Mouse (Mus musculus) embryonic facial prominence, embryonic 10.5 days (tissue): ENCODE data around the gene Nt5c2. TPM values are rescaled to one million over a fixed set of nuclear protein-coding genes. Genes with fewer than 3 reads are reported as not detected.

Source experiments
- DNase-seq: peaks from one replicate; pipeline ENCODE4 v3.0.0-alpha.2; 2017; ENCODE audit warnings: low spot score
- H3K27ac ChIP-seq: fragments of 300-500 bp; sonication (generic); replicated peaks from 2 replicates; pipeline ENCODE4 v1.5.1; 2016; ENCODE audit warnings: mild to moderate bottlenecking
- H3K27me3 ChIP-seq: fragments of 300-500 bp; sonication (generic); replicated peaks from 2 replicates; pipeline ENCODE4 v1.6.1; 2016; ENCODE audit warnings: low read depth, mild to moderate bottlenecking; ENCODE audit not compliant: poor library complexity, severe bottlenecking
- H3K36me3 ChIP-seq: fragments of 300-500 bp; sonication (generic); replicated peaks from 2 replicates; pipeline ENCODE4 v1.6.1; 2016; ENCODE audit warnings: mild to moderate bottlenecking, moderate library complexity
- H3K4me1 ChIP-seq: fragments of 300-500 bp; sonication (generic); 2 replicates; pipeline ENCODE4 v1.6.1; 2016
- H3K4me3 ChIP-seq: fragments of 300-500 bp; sonication (generic); 2 replicates; pipeline ENCODE4 v1.5.1; 2016; ENCODE audit warnings: mild to moderate bottlenecking, moderate library complexity
- H3K9me3 ChIP-seq: fragments of 300-500 bp; sonication (generic); 2 replicates; pipeline ENCODE4 v1.6.1; 2016; ENCODE audit warnings: mild to moderate bottlenecking
- WGBS: fragments of 180-500 bp; shearing (Covaris S2); methylation state at CpG from one replicate; pipeline ENCODE4 v1.1.7; 2016; 5-methylcytosine and 5-hydroxymethylcytosine counted together
- polyA plus RNA-seq: library from polyadenylated mRNA; unstranded; fragments of >200 nt; fragmentation: Nextera tagmentation; extraction: Ambion mirVana; gene quantifications from 2 replicates; pipeline ENCODE4 v1.2.1, GENCODE M21; 2016

Nt5c2 gene
- polyA plus RNA-seq, 1 experiment from 2014 or later: 73.7 TPM

- Histone ChIP-seq H3K36me3 (peaks cover 96% of the 10 kb centered on the region), H3K27me3 (no peaks in the 10 kb centered on the region), H3K4me3 (no peak overlapping the region), H3K4me1 (no peaks in the 10 kb centered on the region), H3K9me3 (no peaks in the 10 kb centered on the region), H3K27ac (no peak overlapping the region)
- no peak for DNase-seq
- WGBS: 92% methylated on average over 3 of the region's 3 CpGs
These were observed 21.6 kb upstream of the Nt5c2 start for GRCm38 (mm10) chr19:47036596-47036995.

GRCm38 (mm10) chr19:47034916-47035315 is 20.0 kb upstream of the Nt5c2 start:
- 92% methylated on average over 4 of the region's 4 CpGs for WGBS
- H3K36me3 ChIP-seq: peaks cover 79% of the 10 kb centered on the region
- H3K4me1 ChIP-seq: no peaks in the 10 kb centered on the region
- H3K9me3 ChIP-seq: no peaks in the 10 kb centered on the region
- no peak overlapping the region for H3K27ac ChIP-seq
- no peaks in the 10 kb centered on the region for H3K27me3 ChIP-seq
- H3K4me3 ChIP-seq: no peak overlapping the region
- no peak for DNase-seq

- H3K36me3 ChIP-seq: peaks cover 48% of the 10 kb centered on the region
- WGBS: 88% methylated on average over 6 of the region's 6 CpGs
- no peaks in the 10 kb centered on the region for H3K9me3 ChIP-seq
- H3K4me3 ChIP-seq: no peak overlapping the region
- no peak for DNase-seq
- H3K27ac ChIP-seq: no peak overlapping the region
- H3K27me3 ChIP-seq: no peaks in the 10 kb centered on the region
- H3K4me1 ChIP-seq: no peaks in the 10 kb centered on the region
These were observed 16.8 kb upstream of the Nt5c2 start for GRCm38 (mm10) chr19:47031770-47032169.

GRCm38 (mm10) chr19:47029796-47030195 is 14.8 kb upstream of the Nt5c2 start:
- Histone ChIP-seq H3K36me3 (peaks cover 28% of the 10 kb centered on the region), H3K4me1 (0 out of 2 replicates have a peak, but pooled peaks cover 2% of the 10 kb centered on the region), H3K4me3 (no peak overlapping the region), H3K27me3 (no peaks in the 10 kb centered on the region), H3K27ac (no peak overlapping the region), H3K9me3 (no peaks in the 10 kb centered on the region)
- DNase-seq: no peak
- 74% methylated on average over 9 of the region's 9 CpGs for WGBS

GRCm38 (mm10) chr19:47026513-47026912 is 11.6 kb upstream of the Nt5c2 start:
- DNase-seq: no peak
- Histone ChIP-seq H3K27me3 (no peaks in the 10 kb centered on the region), H3K36me3 (no peaks in the 10 kb centered on the region; the same call in 1 of the 2 replicates), H3K4me3 (no peak overlapping the region), H3K27ac (no peak overlapping the region), H3K4me1 (peaks cover 10% of the 10 kb centered on the region), H3K9me3 (no peaks in the 10 kb centered on the region)
- 87% methylated on average over 4 of the region's 4 CpGs for WGBS

GRCm38 (mm10) chr19:47024954-47025353 is 10.0 kb upstream of the Nt5c2 start:
- DNase-seq: no peak
- no peak overlapping the region for H3K27ac ChIP-seq
- WGBS: 88% methylated on average over 10 of the region's 10 CpGs
- H3K4me3 ChIP-seq: no peak overlapping the region
- peaks cover 10% of the 10 kb centered on the region for H3K4me1 ChIP-seq
- no peaks in the 10 kb centered on the region; the same call in 1 of the 2 replicates for H3K36me3 ChIP-seq
- no peaks in the 10 kb centered on the region for H3K9me3 ChIP-seq
- no peaks in the 10 kb centered on the region for H3K27me3 ChIP-seq

GRCm38 (mm10) chr19:47023546-47023945 is 8.6 kb upstream of the Nt5c2 start:
- Histone ChIP-seq H3K4me3 (no peak overlapping the region), H3K27me3 (peaks cover 10% of the 10 kb centered on the region), H3K4me1 (peaks cover 18% of the 10 kb centered on the region), H3K36me3 (no peaks in the 10 kb centered on the region; the same call in 1 of the 2 replicates), H3K9me3 (no peaks in the 10 kb centered on the region), H3K27ac (no peak overlapping the region)
- no peak for DNase-seq
- 91% methylated on average over 13 of the region's 13 CpGs for WGBS

GRCm38 (mm10) chr19:47022709-47023108 is 7.8 kb upstream of the Nt5c2 start:
- Histone ChIP-seq H3K9me3 (no peaks in the 10 kb centered on the region), H3K36me3 (no peaks in the 10 kb centered on the region; the same call in 1 of the 2 replicates), H3K27me3 (peaks cover 19% of the 10 kb centered on the region), H3K4me3 (no peak overlapping the region), H3K4me1 (peaks cover 18% of the 10 kb centered on the region), H3K27ac (no peak overlapping the region)
- DNase-seq: no peak
- 90% methylated on average over 4 of the region's 4 CpGs for WGBS

- H3K4me3 ChIP-seq: no peak overlapping the region; the same call in 1 of the 2 replicates
- peaks cover 51% of the 10 kb centered on the region for H3K27me3 ChIP-seq
- no peaks in the 10 kb centered on the region; the same call in 1 of the 2 replicates for H3K36me3 ChIP-seq
- peak; percentile 59 for DNase-seq
- H3K4me1 ChIP-seq: peaks cover 29% of the 10 kb centered on the region
- H3K27ac ChIP-seq: no peak overlapping the region
- no peaks in the 10 kb centered on the region for H3K9me3 ChIP-seq
- 25% methylated on average over 6 of the region's 6 CpGs for WGBS
These were observed 4.4 kb upstream of the Nt5c2 start for GRCm38 (mm10) chr19:47019326-47019725.

GRCm38 (mm10) chr19:47018330-47018729 is 3.4 kb upstream of the Nt5c2 start:
- no peak overlapping the region for H3K27ac ChIP-seq
- 31% methylated on average over 2 of the region's 2 CpGs for whole genome bisulfite sequencing
- no peaks in the 10 kb centered on the region for H3K9me3 ChIP-seq
- peaks cover 28% of the 10 kb centered on the region for H3K4me1 ChIP-seq
- DNase-seq: no peak
- peaks cover 61% of the 10 kb centered on the region for H3K27me3 ChIP-seq
- peak overlapping the region; percentile 29; the same call in 1 of the 2 replicates for H3K4me3 ChIP-seq
- no peaks in the 10 kb centered on the region for H3K36me3 ChIP-seq

- 5% methylated on average over 3 of the region's 3 CpGs for WGBS
- Histone ChIP-seq H3K4me1 (peaks cover 28% of the 10 kb centered on the region), H3K27ac (no peak overlapping the region), H3K9me3 (no peaks in the 10 kb centered on the region), H3K27me3 (peaks cover 66% of the 10 kb centered on the region), H3K4me3 (peak overlapping the region; percentile 29; the same call in 1 of the 2 replicates), H3K36me3 (no peaks in the 10 kb centered on the region)
- DNase-seq: no peak
These were observed 2.9 kb upstream of the Nt5c2 start for GRCm38 (mm10) chr19:47017831-47018230.

GRCm38 (mm10) chr19:47016487-47016886 is 1.5 kb upstream of the Nt5c2 start:
- peaks cover 79% of the 10 kb centered on the region for H3K27me3 ChIP-seq
- no peaks in the 10 kb centered on the region for H3K36me3 ChIP-seq
- H3K4me1 ChIP-seq: peaks cover 28% of the 10 kb centered on the region
- DNase-seq: peak; percentile 91
- no peak overlapping the region for H3K27ac ChIP-seq
- H3K4me3 ChIP-seq: peak overlapping the region; percentile 63
- under 1% methylated on average over 15 of the region's 15 CpGs for WGBS
- H3K9me3 ChIP-seq: no peaks in the 10 kb centered on the region

- Histone ChIP-seq H3K4me1 (peaks cover 28% of the 10 kb centered on the region), H3K27ac (no peak overlapping the region), H3K36me3 (no peaks in the 10 kb centered on the region), H3K27me3 (peaks cover 83% of the 10 kb centered on the region), H3K9me3 (no peaks in the 10 kb centered on the region), H3K4me3 (peak overlapping the region; percentile 63)
- 3% methylated on average over 9 of the region's 9 CpGs for WGBS
- no peak for DNase-seq
These were observed 1.0 kb upstream of the Nt5c2 start for GRCm38 (mm10) chr19:47015965-47016364.
